Mouse (Mus musculus) left cerebral cortex, postnatal 10 days (tissue): Measurements from ENCODE around the gene Gm17555. TPM values are rescaled to one million over a fixed set of nuclear protein-coding genes. Genes with fewer than 3 reads are reported as not detected.
"Not testable (repeated sequence)": the region's sequence is repeated elsewhere in the genome, so short reads cannot be mapped to it uniquely, and the experiment has no call there.

ENCODE experiments used
- DNase-seq, 2 experiments: peaks; one replicate each; pipeline ENCODE4 v3.0.0; 2021 to 2022; ENCODE audit warnings: low spot score in 2 of 2, mixed read lengths in 1 of 2; ENCODE audit errors: extremely low spot score in 1 of 2
- intact Hi-C: fragments of 180-260 bp; cut with DNase I; formaldehyde crosslinking; loops from one replicate; pipeline ENCODE4 v1.15.1; 2025
- total RNA-seq, 2 experiments: library from RNA; stranded (reverse); gene quantifications; 2 replicates each; pipeline ENCODE4 v1.2.3; 2021

Gm17555 gene
- not detected for total RNA-seq

GRCm38 (mm10) chr2:126214800-126215199 is at the start of gene Gm17555:
Gm17555 (plus strand) TSS chr2:126215100.
- intact Hi-C loops, DNase-seq: not testable (repeated sequence)

DNA sequence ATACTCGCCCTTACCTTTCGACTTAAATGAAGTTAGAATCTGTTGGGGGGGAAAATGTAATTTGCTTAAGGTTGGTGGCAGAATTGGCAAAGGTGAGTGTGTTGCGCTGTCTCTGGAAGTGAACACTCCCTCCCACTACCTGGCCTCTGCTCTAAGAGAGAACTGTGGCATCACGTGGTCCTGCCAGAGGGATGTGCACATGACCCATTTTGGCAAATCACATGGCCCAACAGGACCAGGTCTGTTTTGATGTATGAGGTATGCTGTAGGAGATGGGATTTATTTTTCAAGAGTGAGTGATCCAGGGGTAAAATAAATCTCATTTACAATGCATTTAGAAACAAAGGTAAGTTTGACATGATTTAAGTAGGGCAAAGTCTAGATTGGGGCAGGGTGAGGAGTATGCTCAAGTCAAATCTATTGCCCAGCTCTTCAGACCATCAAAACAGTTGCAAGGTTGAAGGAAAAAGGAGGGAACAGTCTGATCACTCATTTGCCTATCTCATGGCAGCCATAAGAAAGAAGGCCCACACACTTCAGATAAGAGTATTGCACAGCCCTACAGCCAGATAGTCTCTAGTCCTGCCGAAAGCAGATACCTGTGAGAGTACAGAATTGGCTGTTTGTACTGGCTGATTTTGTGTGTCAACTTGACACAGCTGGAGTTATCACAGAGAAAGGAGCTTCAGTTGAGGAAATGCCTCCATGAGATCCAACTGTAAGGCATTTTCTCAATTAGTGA is 49.5 kb upstream of the Gm17555 start:
- intact Hi-C loops, result no loop called here
- no peak for DNase-seq

GRCm38 (mm10) chr2:126166335-126166734 is 48.6 kb upstream of the Gm17555 start:
- intact Hi-C loops, result no loop called here
- DNase-seq, result no peak

DNA sequence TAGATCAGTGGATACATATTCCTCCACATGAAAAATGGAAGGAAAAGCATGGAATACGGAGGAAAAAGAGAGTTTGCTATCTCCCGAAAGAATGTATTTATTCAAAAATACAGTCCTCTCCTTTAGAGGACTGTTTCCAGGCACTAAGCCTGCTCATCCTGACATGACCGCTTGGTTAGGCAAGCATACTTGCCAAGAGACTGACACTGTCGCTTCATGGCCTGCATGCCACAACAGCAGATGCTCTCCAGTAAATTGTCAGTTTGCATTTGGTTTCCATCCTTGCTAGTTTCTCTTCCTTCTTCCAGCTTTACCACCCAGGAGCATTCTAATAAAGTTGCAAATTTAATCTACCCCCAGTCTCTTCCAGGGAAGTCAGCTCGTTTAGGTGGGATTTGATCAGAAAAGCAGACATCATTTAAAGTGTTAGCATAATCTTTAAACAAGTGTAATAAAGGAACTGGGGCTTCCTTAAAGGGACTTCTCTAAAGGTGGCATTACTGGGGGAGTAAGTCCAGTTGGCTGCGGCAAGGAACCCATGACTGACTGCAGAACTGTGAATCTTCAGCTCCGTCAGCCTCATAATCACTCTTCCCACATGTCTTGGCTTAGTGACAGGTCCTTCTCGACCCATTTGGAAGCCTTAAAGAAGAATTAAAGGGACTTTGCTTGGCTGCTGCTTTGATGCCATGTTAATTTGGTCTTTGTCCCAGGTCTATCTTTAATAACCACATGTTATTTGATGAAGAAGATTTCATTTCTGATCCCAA is 47.9 kb upstream of the Gm17555 start:
- no peak for DNase-seq
- intact Hi-C loops, result no loop called here

- no peak for DNase-seq
- intact Hi-C loops, result no loop called here
These were observed 43.5 kb upstream of the Gm17555 start for GRCm38 (mm10) chr2:126171427-126171826.

DNA sequence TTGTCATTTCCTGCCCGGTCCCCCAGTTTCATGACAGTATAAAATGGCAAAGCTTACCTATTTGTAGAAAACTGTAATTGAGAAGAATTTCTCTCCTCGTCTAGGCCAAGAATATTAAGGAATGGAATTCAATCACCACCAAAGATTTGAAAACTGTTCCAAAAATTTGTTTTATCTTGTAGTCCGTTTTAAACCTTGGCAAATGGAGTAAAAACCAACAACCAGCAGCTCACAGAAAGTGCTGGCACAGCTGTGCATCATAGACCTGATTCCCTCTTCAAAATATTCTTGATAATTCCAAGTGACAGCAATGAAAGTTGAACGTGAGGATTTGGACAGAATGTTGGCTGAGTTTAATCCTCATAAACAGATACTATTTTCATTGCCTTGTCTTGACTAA is 23.6 kb upstream of the Gm17555 start:
- no peak for DNase-seq
- intact Hi-C loops, result no loop called here

GRCm38 (mm10) chr2:126192129-126192528 is 22.8 kb upstream of the Gm17555 start:
- no peak for DNase-seq
- intact Hi-C loops, result no loop called here

DNA sequence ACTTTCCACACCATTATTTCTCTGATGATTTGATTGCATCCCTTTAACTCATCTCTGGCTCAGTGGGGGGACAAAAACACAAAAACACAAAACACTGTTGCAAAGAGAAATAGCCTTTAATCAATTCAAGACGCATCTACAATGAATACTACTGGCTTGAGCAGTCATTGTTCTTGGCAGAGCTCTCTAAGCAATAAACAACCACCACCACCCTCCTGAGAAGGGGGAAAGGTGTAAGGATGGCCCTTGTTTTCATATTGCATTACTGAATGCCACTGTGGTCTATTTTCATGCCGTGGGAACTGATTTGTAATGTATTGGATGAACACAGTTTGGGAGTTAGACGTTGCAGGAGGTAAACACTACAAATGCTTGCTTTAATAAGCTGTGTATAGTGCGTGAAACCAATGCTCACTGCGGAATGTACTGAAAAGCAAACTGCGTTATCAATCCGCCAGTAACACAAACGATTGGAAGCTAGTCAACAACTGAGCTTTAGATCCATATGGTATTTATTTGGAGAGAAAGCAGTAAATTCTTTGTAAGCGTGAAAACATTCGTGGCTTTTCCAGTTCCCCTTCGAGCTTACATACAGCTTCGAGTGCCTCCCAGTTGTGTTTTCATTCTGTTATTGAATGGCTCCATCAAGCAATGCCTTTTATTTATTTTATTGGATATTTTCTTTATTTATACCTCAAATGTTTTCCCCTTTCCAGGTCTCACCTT is 19.1 kb upstream of the Gm17555 start:
- intact Hi-C loops, result no loop called here
- DNase-seq, result no peak

GRCm38 (mm10) chr2:126198971-126199370 is 15.9 kb upstream of the Gm17555 start:
- intact Hi-C loops, result no loop called here
- DNase-seq, result no peak

GRCm38 (mm10) chr2:126211011-126211680 is 3.8 kb upstream of the Gm17555 start:
- no peak for DNase-seq

GRCm38 (mm10) chr2:126227581-126227980 is 12.7 kb downstream of the Gm17555 start:
- no peak for DNase-seq
- intact Hi-C loops, result no loop called here

More at GRCm38 (mm10) chr2:126211011-126211680, 3.8 kb upstream of the Gm17555 start:
- intact Hi-C loops, result no loop called here

- intact Hi-C loops, result no loop called here
- DNase-seq, result no peak
These were observed 16.8 kb downstream of the Gm17555 start for GRCm38 (mm10) chr2:126231731-126232130.

DNA sequence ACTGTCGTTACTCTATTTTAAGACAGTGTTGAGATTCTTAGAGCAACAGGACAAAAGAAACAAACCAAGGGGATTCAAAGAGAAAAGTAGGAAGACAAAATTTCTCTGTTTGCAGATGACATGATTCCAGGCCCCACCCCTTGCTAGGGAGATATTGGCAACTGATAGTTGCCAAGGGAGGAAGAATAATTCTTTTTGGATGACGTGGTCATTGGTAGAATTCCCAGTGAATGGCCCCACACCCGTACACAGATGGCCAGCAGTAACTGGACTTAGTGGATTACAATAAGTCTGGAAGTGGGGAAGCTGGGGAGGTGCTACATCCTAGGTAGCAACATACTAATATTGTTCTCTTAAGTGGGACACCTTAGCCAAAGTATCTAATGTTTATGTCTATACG is 22.0 kb downstream of the Gm17555 start:
- DNase-seq, result no peak
- intact Hi-C loops, result no loop called here

DNA sequence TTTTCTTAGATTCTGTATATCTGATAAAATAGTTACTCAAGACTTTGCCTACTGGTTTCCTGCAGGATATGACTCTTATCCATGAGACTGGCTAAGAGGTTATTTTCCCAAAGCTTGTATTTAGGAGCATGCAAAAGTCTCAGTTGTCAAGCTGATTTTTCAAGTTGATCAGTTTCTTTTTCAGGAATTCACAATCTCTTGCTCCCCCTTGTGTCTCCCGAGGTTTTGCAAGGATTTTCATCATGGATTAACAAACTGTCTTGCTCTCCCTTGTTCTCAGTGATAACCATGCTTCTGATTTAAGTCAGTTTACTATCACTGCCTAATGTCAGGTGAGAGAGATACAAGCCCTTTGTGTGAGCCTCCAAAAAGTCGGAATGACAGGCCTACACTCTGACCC is 30.5 kb downstream of the Gm17555 start:
- intact Hi-C loops, result no loop called here
- DNase-seq, result peak in 1 of 2 experiments; percentile 24

DNA sequence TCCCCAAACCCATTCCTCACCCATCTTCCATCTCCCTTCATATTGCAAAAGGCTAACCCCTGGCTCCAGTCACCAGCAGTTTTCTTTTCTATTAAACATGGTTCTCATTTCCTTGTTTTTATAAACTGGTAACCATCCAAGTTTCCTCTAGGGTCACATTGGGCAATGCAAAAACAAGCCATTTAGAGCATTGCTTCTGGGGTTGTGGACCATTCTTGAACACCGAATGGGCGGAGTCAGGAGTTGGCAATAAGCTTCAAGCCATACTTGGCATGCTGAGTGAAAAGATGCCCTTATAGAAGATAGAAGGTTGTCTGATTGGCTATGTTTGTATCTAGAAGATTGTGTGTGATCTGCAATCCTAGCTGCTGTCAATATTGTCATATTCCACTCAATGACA is 33.6 kb downstream of the Gm17555 start:
- intact Hi-C loops, result no loop called here
- no peak for DNase-seq

DNA sequence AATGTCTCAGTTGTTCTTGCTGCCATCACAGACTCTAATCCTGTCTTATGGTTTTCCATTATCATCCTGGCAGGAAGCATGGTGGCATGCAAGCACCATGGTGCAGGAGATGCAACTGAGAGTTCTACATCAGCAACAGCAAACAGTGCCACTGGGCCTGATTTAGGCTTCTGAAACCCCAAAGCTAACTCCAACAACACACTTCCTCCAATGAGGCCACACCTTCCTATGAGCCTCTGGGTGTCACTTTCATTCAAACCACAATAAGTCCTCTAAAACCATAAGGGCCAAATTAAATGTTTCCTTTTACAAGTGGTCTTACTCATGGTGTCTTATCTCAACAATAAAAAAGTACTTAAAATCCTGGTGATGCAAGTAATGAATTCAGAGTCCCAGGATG is 37.3 kb downstream of the Gm17555 start:
- intact Hi-C loops, result loop anchor here (10.0 kb wide), 1 partner anchor 347 kb away; no protein-coding TSS in a partner anchor
- no peak for DNase-seq
